Mouse (Mus musculus) C2C12 (cell line): Measurements from ENCODE around the gene Ccpg1os. TPM values are rescaled to one million over a fixed set of nuclear protein-coding genes. Genes with fewer than 3 reads are reported as not detected.
A peak's percentile ranks its signal among the peaks of the same experiment; 100 is the strongest.

ENCODE experiments used
- H3K27me3 ChIP-seq: one replicate; pipeline ENCODE4 v1.6.1; 2011; ENCODE audit not compliant: control insufficient read depth, insufficient read depth, insufficient read length
- H3K36me3 ChIP-seq: one replicate; pipeline ENCODE4 v1.6.1; 2011; ENCODE audit not compliant: control insufficient read depth, insufficient read depth
- H3K4me3 ChIP-seq: one replicate; pipeline ENCODE4 v1.5.1; 2011; ENCODE audit warnings: mild to moderate bottlenecking, control low read depth; ENCODE audit not compliant: poor library complexity, insufficient read depth, severe bottlenecking
- H3K79me2 ChIP-seq: one replicate; pipeline ENCODE4 v1.6.1; 2011; ENCODE audit not compliant: control insufficient read depth, insufficient read depth
- H3K79me3 ChIP-seq: one replicate; pipeline ENCODE4 v1.6.1; 2011; ENCODE audit warnings: low read depth, control low read depth
- H3ac ChIP-seq: one replicate; pipeline ENCODE3; 2011; ENCODE audit warnings: low read depth; ENCODE audit not compliant: control insufficient read depth, insufficient read length
- CEBPB ChIP-seq: IDR thresholded peaks from one replicate; pipeline ENCODE4 v1.6.1; 2011; ENCODE audit warnings: low read depth, mild to moderate bottlenecking, control low read depth, moderate library complexity
- CTCF ChIP-seq: IDR thresholded peaks from one replicate; pipeline ENCODE4 v1.5.1; 2011; ENCODE audit not compliant: control insufficient read depth, insufficient read depth, insufficient read length
- FOSL1 ChIP-seq: IDR thresholded peaks from one replicate; pipeline ENCODE4 v1.8.0; 2011; ENCODE audit warnings: mild to moderate bottlenecking, low read length; ENCODE audit not compliant: poor library complexity, insufficient read depth, severe bottlenecking
- MAX ChIP-seq: IDR thresholded peaks from one replicate; pipeline ENCODE4 v1.6.1; 2011; ENCODE audit warnings: mild to moderate bottlenecking, control low read depth
- MYOD1 ChIP-seq: IDR thresholded peaks from one replicate; pipeline ENCODE4 v1.6.1; 2011; ENCODE audit warnings: low read depth; ENCODE audit not compliant: control insufficient read depth, insufficient read length
- MYOG ChIP-seq: IDR thresholded peaks from one replicate; pipeline ENCODE4 v1.6.1; 2011; ENCODE audit not compliant: control insufficient read depth, insufficient read length; ENCODE audit errors: extremely low read depth
- USF1 ChIP-seq: IDR thresholded peaks from one replicate; pipeline ENCODE4 v1.6.1; 2011; ENCODE audit warnings: low read depth, mild to moderate bottlenecking, control low read depth, moderate library complexity
- polyA plus RNA-seq: library from polyadenylated mRNA; unstranded; fragments of >200 nt; fragmentation: generic; extraction: Trizol; gene quantifications from one replicate; pipeline ENCODE4 v1.2.1, GENCODE M21; 2012; ENCODE audit warnings: missing spikeins

Gene Ccpg1os
- polyA plus RNA-seq, 1 experiment = 1.8 TPM

- no peak overlapping the region for H3K4me3 ChIP-seq
- H3K36me3 ChIP-seq = no peaks in the 10 kb centered on the region
- no peak for TF ChIP-seq CEBPB
- no peak for TF ChIP-seq CTCF
- TF ChIP-seq FOSL1 = no peak
- no peak for TF ChIP-seq USF1
- TF ChIP-seq MYOD1 = no peak
- no peak for TF ChIP-seq MAX
- TF ChIP-seq MYOG = no peak
Measured at GRCm38 (mm10) chr9:72961959-72962358, 23.2 kb downstream of the Ccpg1os start.

GRCm38 (mm10) chr9:72961346-72961745 lies 23.8 kb downstream of the Ccpg1os start:
- Histone ChIP-seq H3K79me3 (no peaks in the 10 kb centered on the region), H3K79me2 (no peaks in the 10 kb centered on the region), H3K36me3 (no peaks in the 10 kb centered on the region), H3ac (no peak overlapping the region), H3K27me3 (peaks cover 9% of the 10 kb centered on the region), H3K4me3 (no peak overlapping the region)
- TF ChIP-seq FOSL1 (no peak), CTCF (no peak), CEBPB (no peak)

More at GRCm38 (mm10) chr9:72961959-72962358, 23.2 kb downstream of the Ccpg1os start:
- H3K79me3 ChIP-seq = no peaks in the 10 kb centered on the region
- H3K27me3 ChIP-seq = peaks cover 9% of the 10 kb centered on the region
- H3K79me2 ChIP-seq = no peaks in the 10 kb centered on the region
- no peak overlapping the region for H3ac ChIP-seq

- no peaks in the 10 kb centered on the region for H3K79me2 ChIP-seq
- H3K79me3 ChIP-seq = no peaks in the 10 kb centered on the region
- H3K27me3 ChIP-seq = peaks cover 6% of the 10 kb centered on the region
- no peak within 1 kb of the TSS for H3ac ChIP-seq
- H3K36me3 ChIP-seq = no peaks in the 10 kb centered on the region
- no peak within 1 kb of the TSS for H3K4me3 ChIP-seq
- TF ChIP-seq USF1 = no peak
- no peak for TF ChIP-seq MAX
- no peak for TF ChIP-seq CTCF
- no peak for TF ChIP-seq MYOG
- TF ChIP-seq CEBPB = no peak
- no peak for TF ChIP-seq FOSL1
- no peak for TF ChIP-seq MYOD1
Measured at GRCm38 (mm10) chr9:72958521-72959450, 26.4 kb downstream of the Ccpg1os start, which contains the start of the genes Dyx1c1 and Gm44503. TSS of gene Dyx1c1 (plus strand) at chr9:72958785. TSS of gene Gm44503 (plus strand) at chr9:72958852.

GRCm38 (mm10) chr9:72955546-72955945 lies 29.6 kb downstream of the Ccpg1os start:
- Histone ChIP-seq H3K27me3 (peaks cover 9% of the 10 kb centered on the region), H3K36me3 (no peaks in the 10 kb centered on the region), H3ac (no peak overlapping the region), H3K4me3 (no peak overlapping the region), H3K79me2 (no peaks in the 10 kb centered on the region), H3K79me3 (no peaks in the 10 kb centered on the region)
- TF ChIP-seq MYOG (no peak), MYOD1 (no peak), USF1 (no peak), CTCF (peak; percentile 45), CEBPB (no peak), MAX (no peak), FOSL1 (no peak)

GRCm38 (mm10) chr9:72954746-72955145 lies 30.4 kb downstream of the Ccpg1os start:
- Histone ChIP-seq H3ac (no peak overlapping the region), H3K27me3 (peaks cover 11% of the 10 kb centered on the region), H3K4me3 (no peak overlapping the region), H3K79me3 (no peaks in the 10 kb centered on the region), H3K79me2 (no peaks in the 10 kb centered on the region), H3K36me3 (no peaks in the 10 kb centered on the region)
- no peak for TF ChIP-seq MAX
- TF ChIP-seq FOSL1 = no peak
- TF ChIP-seq MYOG = no peak
- no peak for TF ChIP-seq CTCF
- no peak for TF ChIP-seq MYOD1
- TF ChIP-seq USF1 = no peak
- TF ChIP-seq CEBPB = no peak

GRCm38 (mm10) chr9:72949572-72949971 lies 35.6 kb downstream of the Ccpg1os start:
- peaks cover 15% of the 10 kb centered on the region for H3K27me3 ChIP-seq
- H3K36me3 ChIP-seq = no peaks in the 10 kb centered on the region
- H3K79me2 ChIP-seq = no peaks in the 10 kb centered on the region
- no peak overlapping the region for H3ac ChIP-seq
- no peaks in the 10 kb centered on the region for H3K79me3 ChIP-seq
- no peak for TF ChIP-seq MAX
- H3K4me3 ChIP-seq = no peak overlapping the region
